Mouse (Mus musculus) granulocyte monocyte progenitor cell, adult 5-6 weeks (primary cell): ENCODE data around the gene Zfp628. TPM values are rescaled to one million over a fixed set of nuclear protein-coding genes. Genes with fewer than 3 reads are reported as not detected.

Experiments
- ATAC-seq: replicated peaks from 2 replicates; pipeline ENCODE4 v1.8.0; 2016; ENCODE audit warnings: mild to moderate bottlenecking, moderate TSS enrichment, inconsistent platforms; ENCODE audit not compliant: poor library complexity, severe bottlenecking
- total RNA-seq, 2 experiments: library from RNA; stranded (forward) in 1 of 2; stranded (reverse) in 1 of 2; fragments of 200-712, 200-1000 nt in 1 of 2; fragments of >200 nt in 1 of 2; fragmentation: Nextera tagmentation in 1 of 2; gene quantifications; 2 replicates each; pipeline ENCODE4 v1.2.3; 2014 to 2017

Zfp628 gene
- total RNA-seq, 2 experiments from 2014 or later: 1.0 to 4.6 TPM

DNA sequence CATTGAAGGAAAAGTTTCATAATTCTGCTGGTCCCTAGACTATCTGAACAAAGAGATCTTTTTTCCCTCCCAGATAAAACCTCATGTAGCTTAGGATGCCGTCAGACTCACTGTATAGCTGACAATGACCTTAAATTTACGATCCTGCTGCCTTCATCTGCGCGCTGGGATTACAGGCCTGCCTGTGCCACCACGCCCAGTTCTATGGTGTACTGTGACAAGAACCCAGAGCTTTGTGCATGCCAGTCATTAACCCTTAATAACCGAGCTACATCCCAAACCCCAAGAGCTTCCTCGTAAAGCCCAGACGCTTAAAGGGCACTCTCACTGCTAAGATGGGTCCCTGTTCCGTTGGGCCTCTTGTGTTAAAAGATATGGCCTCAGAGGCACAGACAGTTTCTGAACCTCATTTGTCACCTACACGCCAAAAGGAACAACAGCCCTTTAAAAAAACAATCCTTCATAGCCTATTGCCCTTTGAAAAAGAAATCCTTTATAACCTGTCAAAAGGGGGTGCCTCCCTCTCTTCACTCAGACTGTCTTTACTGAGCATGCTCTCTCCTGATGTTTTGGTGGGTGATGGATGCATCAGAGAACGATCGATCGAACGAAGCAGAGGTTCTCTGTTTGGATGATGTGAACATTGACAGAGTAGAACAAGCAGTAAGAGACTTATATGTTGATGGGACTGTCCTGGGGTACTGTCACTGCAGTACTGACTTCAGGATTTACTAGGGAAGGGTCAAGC is 826 bp downstream of the Zfp628 start:
- peak; percentile 26; the same call in 1 of the 2 replicates for ATAC-seq

DNA sequence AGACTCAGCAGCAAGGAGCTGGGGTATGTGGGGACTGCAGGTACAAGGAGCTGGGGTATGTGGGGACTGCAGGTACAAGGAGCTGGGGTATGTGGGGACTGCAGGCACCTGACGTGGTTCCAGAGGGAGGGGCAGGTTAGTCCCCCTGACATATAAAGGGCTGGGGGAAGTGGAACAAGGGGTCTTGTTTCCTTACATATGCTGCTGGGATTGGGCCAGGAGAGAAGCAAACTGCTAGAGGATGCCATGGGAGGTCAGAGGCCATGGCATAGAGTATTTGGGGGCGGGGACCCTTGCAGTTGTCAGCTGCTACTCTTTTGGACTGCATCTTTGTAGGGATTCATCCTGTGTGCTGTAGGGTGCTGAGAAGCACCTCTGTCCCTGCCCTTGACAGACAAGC is 2.5 kb downstream of the Zfp628 start:
- no peak for ATAC-seq

DNA sequence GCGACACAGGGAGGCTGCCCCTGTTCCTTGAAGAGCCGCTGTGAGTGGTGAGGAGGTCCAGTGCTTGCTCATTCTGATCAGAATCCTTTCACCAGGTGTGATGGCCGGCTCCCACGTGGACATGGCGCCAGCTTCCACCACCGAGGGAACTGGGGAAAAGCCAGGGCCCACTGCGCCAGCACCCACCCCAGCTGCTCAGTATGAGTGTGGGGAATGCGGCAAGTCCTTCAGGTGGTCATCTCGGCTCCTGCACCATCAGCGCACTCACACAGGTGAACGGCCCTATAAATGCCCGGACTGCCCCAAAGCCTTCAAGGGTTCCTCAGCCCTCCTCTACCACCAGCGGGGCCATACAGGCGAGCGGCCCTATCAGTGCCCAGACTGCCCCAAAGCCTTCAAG is 3.7 kb downstream of the Zfp628 start:
- ATAC-seq: no peak

DNA sequence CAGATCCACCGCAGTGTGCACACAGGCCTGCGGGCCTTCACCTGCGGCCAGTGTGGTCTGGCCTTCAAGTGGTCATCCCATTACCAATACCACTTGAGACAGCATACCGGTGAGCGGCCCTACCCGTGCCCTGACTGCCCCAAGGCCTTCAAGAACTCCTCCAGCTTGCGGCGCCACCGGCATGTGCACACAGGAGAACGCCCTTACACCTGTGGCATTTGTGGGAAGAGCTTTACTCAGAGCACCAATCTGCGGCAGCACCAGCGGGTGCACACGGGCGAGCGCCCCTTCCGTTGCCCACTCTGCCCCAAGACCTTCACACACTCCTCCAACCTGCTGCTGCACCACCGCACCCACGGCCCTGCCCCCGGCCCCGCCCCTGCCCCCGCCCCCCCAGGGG is 4.1 kb downstream of the Zfp628 start:
- no peak for ATAC-seq

DNA sequence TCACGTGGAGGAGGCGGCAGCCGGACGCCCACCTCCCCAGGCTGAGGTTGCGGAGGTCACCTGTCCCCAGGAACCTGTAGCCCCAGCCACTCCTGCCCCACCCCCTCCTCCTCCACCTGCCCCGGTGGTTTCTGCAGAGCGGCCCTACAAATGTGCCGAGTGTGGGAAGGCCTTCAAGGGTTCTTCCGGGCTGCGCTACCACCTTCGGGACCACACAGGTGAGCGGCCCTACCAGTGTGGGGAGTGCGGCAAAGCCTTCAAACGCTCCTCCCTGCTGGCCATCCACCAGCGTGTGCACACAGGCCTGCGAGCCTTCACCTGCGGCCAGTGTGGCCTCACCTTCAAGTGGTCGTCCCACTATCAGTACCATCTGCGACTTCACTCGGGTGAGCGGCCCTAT is 5.0 kb downstream of the Zfp628 start:
- no peak for ATAC-seq

DNA sequence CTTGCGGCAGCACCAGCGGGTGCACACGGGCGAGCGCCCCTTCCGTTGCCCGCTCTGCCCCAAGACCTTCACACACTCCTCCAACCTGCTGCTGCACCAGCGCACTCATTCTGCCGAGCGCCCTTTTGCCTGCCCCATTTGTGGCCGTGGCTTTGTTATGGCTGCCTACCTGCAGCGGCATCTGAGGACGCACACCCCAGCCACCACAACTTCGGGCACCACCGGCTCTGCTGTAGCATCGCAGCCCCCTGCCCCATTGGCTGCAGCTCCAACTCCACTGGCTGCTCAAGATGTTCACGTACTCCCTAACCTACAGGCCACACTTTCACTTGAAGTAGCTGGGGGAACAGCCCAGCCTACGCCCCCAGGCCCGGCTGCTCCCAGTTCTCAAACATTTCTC is 5.5 kb downstream of the Zfp628 start:
- no peak for ATAC-seq

DNA sequence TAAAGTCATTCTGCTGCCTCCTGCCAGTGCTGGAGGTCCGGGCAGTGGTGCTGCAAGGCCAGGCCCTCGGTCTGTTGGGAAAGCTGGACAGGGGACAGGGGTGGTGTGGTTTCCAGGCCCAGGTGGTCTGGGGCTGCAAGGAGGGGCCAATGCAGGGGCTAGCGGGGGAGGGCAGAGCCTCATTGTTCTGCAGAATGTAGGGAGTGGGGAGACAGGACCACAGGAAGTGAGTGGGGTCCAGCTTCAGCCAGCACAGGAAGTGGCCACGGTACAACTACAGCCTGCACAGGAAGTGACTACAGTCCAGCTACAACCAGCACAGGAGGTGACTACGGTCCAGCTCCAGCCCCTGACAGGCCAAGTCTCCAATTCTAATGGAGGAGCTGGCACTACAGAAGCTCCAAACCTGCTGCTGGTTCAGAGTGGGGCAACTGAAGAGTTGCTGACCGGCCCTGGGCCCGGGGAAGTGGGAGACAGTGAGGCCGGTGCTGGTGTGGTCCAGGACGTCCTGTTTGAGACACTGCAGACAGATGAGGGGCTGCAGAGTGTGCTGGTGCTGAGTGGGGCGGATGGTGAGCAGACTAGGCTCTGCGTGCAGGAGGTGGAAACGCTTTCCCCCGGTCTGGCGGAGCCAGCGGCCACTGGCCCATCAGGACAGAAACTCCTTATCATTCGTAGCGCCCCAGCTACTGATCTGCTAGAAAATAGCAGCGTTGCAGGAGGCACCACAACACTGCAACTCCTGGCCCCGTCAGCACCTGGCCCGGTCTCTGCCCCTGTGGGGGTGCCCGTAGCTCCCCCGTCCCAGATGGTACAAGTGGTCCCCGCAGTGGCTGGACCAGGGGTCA is 6.2 kb downstream of the Zfp628 start:
- ATAC-seq: peak; percentile 15

DNA sequence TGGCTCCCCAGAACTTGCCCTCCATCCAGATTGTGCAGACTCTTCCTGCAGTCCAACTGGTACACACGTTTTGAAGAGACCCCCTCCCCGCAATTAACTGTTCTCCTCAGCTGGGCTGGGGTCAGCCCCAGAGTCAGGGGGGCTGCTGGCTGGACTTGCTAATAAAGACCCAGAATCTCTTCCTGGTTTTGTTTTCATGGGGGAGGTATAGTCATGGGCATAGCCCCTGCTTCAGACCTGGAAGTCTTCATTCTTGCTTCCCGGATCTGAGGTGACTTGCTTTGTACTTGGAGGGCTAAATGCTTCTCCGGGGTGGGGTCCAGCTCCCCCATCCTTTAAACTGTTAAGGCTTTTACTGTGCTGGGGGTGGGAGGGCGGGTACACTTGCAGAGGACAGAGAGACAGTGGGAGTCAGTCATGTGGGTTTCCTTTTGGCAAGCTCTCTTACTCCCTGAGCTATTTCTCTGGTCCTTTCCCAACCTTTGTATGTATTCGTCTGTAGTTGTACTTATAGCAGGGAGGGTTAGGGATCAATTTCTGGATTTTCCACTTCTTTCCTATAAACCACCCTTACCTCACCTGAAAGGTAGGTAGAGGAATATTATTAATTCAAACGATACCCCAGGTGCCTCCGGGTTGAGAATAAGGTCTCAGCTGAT is 6.9 kb downstream of the Zfp628 start, which contains the start of gene Nat14:
Gene Nat14 (plus strand): TSS at position 205 of the 659 bp plus-strand sequence.
- ATAC-seq: no peak

DNA sequence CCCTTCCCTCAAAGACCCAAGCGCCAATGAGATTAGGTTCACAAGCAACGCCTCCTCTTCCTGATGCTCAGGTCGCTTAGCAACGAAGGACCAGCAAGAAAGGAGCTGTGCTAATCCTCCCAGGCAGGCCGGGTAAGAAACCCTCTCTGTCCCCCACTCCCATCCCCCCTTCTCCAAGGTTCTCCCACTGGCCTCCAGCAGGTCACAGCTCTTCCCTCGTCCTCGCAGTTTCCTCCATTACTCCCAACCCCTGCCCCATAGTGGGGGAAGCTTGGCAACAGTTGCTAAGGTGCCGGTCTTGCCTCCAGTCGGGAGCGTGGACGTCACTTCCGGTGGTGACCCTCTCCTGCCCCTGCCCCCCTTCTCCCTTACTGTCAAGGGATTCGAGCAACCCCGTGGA is 7.5 kb downstream of the Zfp628 start:
- ATAC-seq: peak; percentile 44

DNA sequence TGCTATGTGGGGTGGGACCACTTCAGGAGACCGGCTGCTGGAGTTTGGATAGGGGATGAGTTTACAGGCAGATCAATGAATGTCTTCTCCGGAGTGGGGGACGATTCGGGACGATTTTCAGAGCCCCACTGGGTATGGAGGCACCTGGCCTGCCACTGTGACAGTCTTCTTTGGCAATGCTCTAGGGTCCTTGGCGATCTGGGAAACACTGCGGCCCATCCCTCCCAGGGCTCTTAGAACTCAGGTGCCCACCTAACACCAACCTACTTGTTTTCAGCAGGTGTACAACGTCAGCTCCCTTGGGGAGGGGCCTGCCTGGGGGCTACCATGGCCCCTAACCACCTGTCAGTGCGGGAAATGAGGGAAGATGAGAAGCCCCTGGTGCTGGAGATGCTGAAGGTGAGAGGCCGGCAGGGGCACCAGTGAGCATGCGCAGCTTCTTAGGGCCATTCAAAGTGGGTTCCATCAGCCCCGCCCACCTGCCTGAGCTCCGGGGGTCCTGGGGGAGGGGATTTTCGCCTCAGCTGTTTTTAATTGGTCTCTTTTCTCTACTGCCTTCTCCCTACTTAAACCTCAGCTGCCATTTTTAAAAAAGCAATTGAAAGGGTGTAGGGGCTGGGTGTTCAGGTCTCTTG is 8.0 kb downstream of the Zfp628 start:
- ATAC-seq: no peak

DNA sequence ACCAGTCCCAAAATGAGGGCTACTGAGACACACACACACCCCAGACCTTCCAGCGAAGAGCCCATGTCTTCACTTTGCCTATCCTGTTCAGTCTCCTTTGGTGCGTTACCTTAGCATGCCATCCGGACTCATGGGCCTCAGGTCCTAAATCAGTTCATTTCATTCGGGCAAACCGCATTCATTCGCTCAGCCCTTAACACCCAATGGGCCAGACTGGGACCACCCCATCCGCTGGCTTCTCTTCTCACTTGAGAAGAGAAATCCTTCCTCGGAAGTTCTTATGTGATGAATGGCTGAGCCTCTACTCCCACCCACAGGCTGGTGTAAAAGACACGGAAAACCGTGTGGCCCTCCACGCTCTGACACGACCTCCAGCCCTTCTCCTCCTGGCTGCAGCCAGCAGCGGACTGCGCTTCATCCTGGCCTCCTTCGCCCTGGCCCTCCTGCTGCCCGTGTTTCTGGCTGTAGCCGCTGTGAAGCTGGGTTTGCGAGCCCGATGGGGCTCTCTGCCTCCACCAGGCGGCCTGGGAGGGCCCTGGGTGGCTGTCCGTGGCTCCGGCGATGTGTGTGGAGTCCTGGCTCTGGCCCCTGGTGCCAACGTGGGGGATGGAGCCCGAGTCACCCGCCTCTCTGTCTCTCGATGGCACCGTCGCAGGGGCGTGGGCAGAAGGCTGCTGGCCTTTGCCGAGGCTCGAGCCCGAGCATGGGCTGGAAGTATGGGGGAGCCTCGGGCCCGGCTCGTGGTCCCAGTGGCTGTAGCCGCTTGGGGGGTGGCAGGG is 8.8 kb downstream of the Zfp628 start:
- ATAC-seq: peak; percentile 21

DNA sequence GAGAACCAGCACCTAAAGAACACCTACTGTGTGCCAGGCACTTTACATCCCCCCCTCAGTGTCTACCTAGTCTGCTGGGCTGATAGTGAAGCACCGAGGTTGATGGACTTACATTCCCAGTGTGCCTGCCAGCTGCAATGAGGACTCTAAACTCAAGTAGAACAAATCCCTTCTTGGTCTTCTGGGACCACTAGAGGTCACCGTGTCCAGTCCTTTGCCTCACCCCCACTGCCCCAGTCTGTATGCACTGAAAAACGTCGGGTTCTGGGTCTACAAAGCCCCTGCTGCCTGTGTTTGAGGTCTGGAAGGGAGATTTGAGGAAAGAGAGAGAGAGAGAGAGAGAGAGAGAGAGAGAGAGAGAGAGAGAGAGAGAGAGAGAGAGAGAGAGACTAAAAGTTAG is 9.5 kb downstream of the Zfp628 start:
- ATAC-seq: no peak

DNA sequence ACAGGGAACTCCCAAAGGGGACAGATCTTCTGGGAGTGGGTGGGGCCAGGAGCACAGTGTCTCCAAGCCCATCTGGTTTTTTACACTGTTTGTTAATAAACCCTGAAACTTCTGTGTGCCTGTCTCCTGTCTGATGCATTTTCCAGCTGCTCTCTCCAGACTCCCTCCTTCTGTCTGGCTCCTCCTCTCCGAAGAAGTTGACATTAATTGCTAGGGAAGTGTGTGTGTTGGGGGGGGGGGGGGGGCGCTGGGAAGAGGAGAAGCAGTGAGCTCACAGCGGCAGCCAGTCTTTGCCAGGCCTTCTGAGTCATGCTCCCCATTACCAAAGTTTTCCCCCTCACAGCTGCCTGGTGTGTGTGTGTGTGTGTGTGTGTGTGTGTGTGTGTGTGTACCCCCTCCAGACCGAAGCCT is 9.9 kb downstream of the Zfp628 start:
- ATAC-seq: no peak

DNA sequence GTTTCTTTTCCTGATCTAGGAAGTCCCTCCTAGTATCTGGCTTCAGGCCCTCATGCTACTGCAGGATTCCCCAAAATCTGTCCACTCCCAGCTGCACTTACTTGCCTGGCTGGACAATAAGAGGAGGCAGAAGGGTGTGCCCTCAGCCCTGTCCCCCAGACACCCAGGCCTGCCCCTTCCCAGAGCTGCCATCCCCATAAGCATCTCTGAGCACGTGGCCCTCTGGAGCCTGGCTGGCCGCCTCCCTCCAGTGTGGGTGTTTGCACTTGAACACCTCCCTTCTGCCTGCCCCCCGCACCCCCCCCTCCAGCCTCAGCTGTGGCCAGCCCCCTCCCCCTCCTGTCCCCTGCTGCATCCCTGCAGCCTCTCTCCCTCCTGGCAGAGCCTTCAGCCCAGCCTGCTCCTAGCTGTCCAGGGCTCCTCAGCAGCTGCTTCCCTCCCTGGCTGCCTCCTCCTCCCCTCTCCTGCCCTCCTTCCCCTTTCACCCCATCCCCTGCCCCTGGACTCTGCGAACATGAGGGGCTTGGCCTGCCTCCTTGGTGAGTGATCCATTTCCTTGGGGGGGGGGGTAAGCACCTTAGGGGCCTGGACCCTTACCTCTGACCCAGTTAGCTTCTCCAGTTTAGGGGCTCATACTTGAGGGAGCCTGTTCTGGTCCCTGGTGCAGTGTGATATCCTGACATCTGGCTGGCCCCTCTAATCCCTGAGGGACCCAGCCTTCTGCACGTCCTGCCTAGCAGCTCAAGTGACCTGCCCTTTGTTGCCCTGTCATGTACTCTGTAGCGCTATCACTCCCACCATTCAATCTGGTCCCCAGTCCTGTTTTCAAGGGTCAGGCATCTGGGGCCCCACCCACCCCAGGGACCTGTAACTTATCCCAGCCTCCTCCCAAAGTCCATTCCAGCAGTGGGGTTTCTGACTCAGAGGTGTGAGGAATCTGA is 10.7 kb downstream of the Zfp628 start, which contains the start of gene Ssc5d:
Gene Ssc5d (plus strand): TSS at position 345 of the 941 bp plus-strand sequence.
- no peak for ATAC-seq

DNA sequence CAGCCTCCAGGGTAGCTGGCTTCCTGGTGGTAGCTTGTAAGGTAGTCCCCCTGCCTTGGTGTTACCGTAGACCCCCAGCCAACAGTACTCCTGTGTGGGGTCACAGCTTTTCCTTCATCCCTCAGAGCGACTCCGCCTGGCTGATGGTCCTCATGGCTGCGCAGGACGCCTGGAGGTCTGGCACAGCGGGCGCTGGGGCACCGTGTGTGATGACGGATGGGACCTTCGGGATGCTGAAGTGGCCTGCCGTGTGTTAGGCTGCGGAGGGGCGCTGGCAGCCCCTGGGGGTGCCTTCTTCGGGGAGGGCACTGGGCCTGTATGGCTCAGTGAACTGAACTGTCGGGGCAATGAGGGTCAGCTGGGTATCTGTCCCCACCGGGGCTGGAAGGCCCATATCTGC is 11.8 kb downstream of the Zfp628 start:
- ATAC-seq: no peak

DNA sequence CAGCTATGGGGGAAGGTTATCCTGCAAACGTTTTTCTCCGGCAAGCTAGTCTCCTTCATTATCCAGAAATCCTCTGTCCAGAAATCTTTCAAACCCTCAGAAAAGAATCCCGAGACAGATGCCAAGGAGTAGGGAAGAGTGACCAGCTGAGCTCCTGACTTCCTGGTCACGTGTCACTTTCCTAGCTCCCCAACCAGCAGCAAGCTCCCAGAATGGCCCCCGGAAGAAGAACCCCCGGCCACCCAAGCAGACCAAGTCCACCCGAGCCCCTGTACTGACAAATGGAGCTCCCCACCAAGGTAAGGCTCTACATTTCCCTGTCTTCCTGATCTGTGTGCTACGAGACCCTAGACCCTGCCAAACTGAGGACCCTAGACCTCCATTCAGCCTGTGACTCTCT is 12.7 kb downstream of the Zfp628 start:
- no peak for ATAC-seq

DNA sequence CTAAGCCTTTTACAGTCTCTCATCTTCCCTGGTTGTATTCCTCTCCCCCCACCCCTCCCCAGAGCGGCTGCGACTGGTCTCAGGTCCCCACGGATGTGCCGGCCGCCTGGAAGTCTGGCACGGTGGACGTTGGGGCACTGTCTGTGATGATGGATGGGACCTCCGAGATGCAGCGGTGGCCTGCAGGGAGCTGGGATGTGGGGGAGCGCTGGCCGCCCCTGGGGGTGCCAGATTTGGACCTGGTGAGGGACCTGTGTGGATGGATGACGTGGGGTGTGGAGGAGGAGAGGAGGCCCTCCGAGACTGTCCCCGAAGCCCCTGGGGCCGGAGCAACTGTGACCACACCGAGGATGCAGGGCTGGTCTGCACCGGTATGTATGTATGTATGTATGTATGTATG is 13.3 kb downstream of the Zfp628 start:
- ATAC-seq: no peak

DNA sequence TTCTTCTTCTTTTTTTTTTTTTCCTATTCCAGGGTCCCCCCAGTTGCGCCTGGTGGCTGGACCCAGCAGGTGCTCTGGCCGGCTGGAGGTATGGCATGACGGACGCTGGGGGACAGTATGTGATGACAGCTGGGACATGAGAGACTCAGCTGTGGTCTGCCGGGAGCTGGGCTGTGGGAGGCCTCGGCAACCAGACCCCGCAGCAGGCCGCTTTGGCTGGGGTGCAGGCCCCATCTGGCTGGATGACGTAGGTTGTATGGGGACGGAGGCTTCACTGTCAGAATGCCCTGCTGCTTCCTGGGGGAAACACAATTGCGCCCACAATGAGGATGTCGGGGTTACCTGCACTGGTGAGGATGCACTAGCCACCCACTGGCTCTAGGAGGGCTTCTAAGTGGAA is 18.1 kb downstream of the Zfp628 start:
- no peak for ATAC-seq
